Mouse (Mus musculus) cerebellum, adult 2 months (tissue): ENCODE data around the gene Armt1.
"Not testable (repeated sequence)": the region's sequence is repeated elsewhere in the genome, so short reads cannot be mapped to it uniquely, and the experiment has no call there.

Experiments
- CTCF ChIP-seq: fragments of 200-500 bp; IDR thresholded peaks from 2 replicates; pipeline ENCODE4 v1.5.1; 2011; ENCODE audit warnings: low read depth, mild to moderate bottlenecking, control low read depth, low read length, moderate library complexity, borderline replicate concordance; ENCODE audit not compliant: insufficient read depth
- POLR2A ChIP-seq: fragments of 200-500 bp; IDR thresholded peaks from 2 replicates; pipeline ENCODE4 v1.6.1; 2011; ENCODE audit warnings: low read length, control low read depth, borderline replicate concordance; ENCODE audit not compliant: insufficient read depth

GRCm38 (mm10) chr10:4433871-4434270 is 1.6 kb downstream of the Armt1 start:
- TF ChIP-seq CTCF, POLR2A: not testable (repeated sequence)
